Mouse (Mus musculus) intestine, postnatal 0 days (tissue): ENCODE data around the gene Eps15. TPM values are rescaled to one million over a fixed set of nuclear protein-coding genes. Genes with fewer than 3 reads are reported as not detected.

Source experiments
- ATAC-seq: fragments of 200-750 bp; cut with Nextera tagmentation; 2 replicates; pipeline ENCODE4 v1.8.0; 2017; ENCODE audit warnings: mild to moderate bottlenecking, moderate TSS enrichment, moderate library complexity
- H3K27ac ChIP-seq: fragments of 300-500 bp; sonication (generic); 2 replicates; pipeline ENCODE4 v1.5.1; 2014; ENCODE audit warnings: mild to moderate bottlenecking, low read depth, low read length, moderate library complexity
- H3K27me3 ChIP-seq: fragments of 300-500 bp; sonication (generic); replicated peaks from 2 replicates; pipeline ENCODE4 v1.6.1; 2014; ENCODE audit warnings: low read length, mixed read lengths; ENCODE audit not compliant: control insufficient read depth, insufficient read depth
- H3K36me3 ChIP-seq: fragments of 300-500 bp; sonication (generic); 2 replicates; pipeline ENCODE4 v1.6.1; 2014; ENCODE audit warnings: mild to moderate bottlenecking, moderate library complexity; ENCODE audit not compliant: control insufficient read depth, insufficient read depth
- H3K4me1 ChIP-seq: fragments of 300-500 bp; sonication (generic); replicated peaks from 2 replicates; pipeline ENCODE4 v1.6.1; 2014; ENCODE audit warnings: antibody characterized with exemption, low read length, mixed read lengths; ENCODE audit not compliant: control insufficient read depth, insufficient read depth
- H3K4me2 ChIP-seq: fragments of 300-500 bp; sonication (generic); replicated peaks from 2 replicates; pipeline ENCODE4 v1.6.1; 2014; ENCODE audit warnings: low read depth, mild to moderate bottlenecking, moderate library complexity
- H3K4me3 ChIP-seq: fragments of 300-500 bp; sonication (generic); 2 replicates; pipeline ENCODE4 v1.5.1; 2014; ENCODE audit warnings: low read depth, low read length
- H3K9ac ChIP-seq: fragments of 300-500 bp; sonication (generic); 2 replicates; pipeline ENCODE4 v1.6.1; 2014; ENCODE audit warnings: mild to moderate bottlenecking, low read depth, low read length
- H3K9me3 ChIP-seq: fragments of 300-500 bp; sonication (generic); 2 replicates; pipeline ENCODE4 v1.6.1; 2016; ENCODE audit warnings: mixed run types; ENCODE audit not compliant: control insufficient read depth
- CTCF ChIP-seq: sonication (generic); IDR thresholded peaks from 2 replicates; pipeline ENCODE4 v1.5.1; 2016; ENCODE audit warnings: low read depth, mild to moderate bottlenecking, control low read depth, antibody characterized with exemption, moderate library complexity
- WGBS: fragments of 180-500 bp; shearing (Covaris S2); extraction: QIAGEN DNeasy Blood & Tissue Kit; methylation state at CpG from one replicate; pipeline ENCODE4 v1.1.7; 2014; 5-methylcytosine and 5-hydroxymethylcytosine counted together
- polyA plus RNA-seq: library from polyadenylated mRNA; unstranded; fragments of >200 nt; fragmentation: Nextera tagmentation; extraction: Ambion mirVana; gene quantifications from 2 replicates; pipeline ENCODE4 v1.2.1, GENCODE M21; 2015

The Eps15 gene
- polyA plus RNA-seq, 1 experiment from 2014 or later, result 18.3 TPM

DNA sequence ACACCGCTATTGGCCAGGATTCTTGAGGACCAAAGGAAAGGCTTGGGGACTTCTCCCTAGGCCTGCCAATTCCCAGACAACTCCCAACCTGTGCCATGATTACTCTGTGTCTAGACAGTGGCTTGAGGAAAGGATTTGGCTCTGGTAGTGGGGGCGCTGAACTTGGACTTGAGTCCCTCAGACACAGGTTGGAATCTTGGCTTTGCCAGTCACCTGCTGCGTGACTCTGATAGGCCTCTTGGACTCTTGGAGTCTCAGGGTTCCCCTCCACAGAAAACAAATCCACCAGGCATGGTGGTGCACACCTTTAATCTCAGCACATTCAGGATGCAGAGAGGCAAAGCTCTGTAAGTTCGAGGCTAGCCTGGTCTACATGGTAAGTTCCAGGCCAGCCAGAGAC is 139.5 kb downstream of the Eps15 start:
- Histone ChIP-seq H3K36me3 (no peaks in the 10 kb centered on the region), H3K4me2 (no peak overlapping the region), H3K27ac (no peak overlapping the region; the same call in 1 of the 2 replicates), H3K27me3 (no peaks in the 10 kb centered on the region), H3K4me1 (no peaks in the 10 kb centered on the region), H3K9me3 (no peaks in the 10 kb centered on the region), H3K4me3 (no peak overlapping the region), H3K9ac (no peak overlapping the region)
- ATAC-seq, result peak; percentile 36; the same call in 1 of the 2 replicates
- 85% methylated on average over 4 of the region's 4 CpGs for WGBS
- no peak for TF ChIP-seq CTCF

DNA sequence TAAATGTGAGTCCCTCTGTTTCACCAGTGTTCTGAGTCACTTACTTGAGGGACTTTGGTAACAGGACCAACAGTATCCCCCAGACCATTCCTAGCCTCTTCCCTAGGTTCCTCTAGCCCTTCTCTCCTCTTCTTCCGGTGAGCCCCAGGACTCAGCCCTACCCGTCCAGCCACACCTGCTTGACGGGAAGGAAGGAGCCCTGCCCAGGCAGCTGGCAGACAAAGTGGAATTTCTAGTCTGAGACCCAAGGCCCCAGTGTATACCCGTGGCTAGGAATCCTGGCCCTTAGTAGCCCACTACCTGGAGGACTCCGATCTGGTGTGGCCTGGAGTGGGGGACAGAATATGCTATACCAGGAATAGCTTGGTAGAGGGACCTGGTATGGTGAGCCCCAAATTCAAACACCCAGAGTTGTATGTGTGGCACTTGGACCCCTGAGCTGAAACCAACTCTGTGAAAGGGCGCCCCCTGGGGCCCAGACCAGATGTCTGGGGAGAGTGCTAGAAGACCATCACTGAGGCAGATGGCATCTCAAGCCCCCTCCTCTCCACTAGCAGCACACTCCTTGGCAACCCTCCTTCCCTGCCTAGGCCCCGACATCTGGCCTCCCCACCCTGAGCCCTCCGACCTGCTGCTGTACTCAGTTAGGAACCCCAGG is 140.2 kb downstream of the Eps15 start:
- H3K9me3 ChIP-seq, result no peaks in the 10 kb centered on the region
- H3K4me2 ChIP-seq, result no peak overlapping the region
- no peak overlapping the region for H3K4me3 ChIP-seq
- 57% methylated on average over 8 of the region's 8 CpGs for WGBS
- peak; percentile 57 for TF ChIP-seq CTCF
- ATAC-seq, result peak; percentile 54
- no peaks in the 10 kb centered on the region for H3K27me3 ChIP-seq
- H3K27ac ChIP-seq, result no peak overlapping the region
- no peaks in the 10 kb centered on the region for H3K36me3 ChIP-seq
- no peak overlapping the region for H3K9ac ChIP-seq
- no peaks in the 10 kb centered on the region for H3K4me1 ChIP-seq

DNA sequence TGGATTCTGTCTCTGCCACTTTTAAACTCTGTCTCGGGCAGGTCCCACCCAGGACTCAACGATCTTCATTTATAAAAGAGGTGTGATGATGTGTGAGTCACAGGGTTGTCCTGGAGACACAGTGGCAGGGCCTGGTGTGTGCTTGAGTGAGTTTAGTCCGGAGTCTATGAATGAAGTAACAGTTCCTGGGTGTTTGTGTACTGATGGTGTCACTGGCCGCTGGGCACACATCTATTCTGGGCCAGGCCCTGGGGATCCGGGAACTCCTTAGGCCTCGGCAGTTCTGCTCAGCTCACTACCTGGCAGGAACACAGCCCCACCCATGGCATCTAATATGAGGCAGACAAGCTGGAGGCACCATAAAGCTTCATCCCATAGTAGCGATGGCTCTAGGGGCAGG is 141.5 kb downstream of the Eps15 start:
- no peaks in the 10 kb centered on the region for H3K36me3 ChIP-seq
- 77% methylated on average over 7 of the region's 7 CpGs for WGBS
- H3K4me3 ChIP-seq, result no peak overlapping the region
- ATAC-seq, result peak; percentile 18; the same call in 1 of the 2 replicates
- no peak overlapping the region for H3K27ac ChIP-seq
- H3K9ac ChIP-seq, result no peak overlapping the region
- no peak overlapping the region for H3K4me2 ChIP-seq
- no peak for TF ChIP-seq CTCF
- H3K27me3 ChIP-seq, result no peaks in the 10 kb centered on the region
- H3K4me1 ChIP-seq, result no peaks in the 10 kb centered on the region
- H3K9me3 ChIP-seq, result no peaks in the 10 kb centered on the region

DNA sequence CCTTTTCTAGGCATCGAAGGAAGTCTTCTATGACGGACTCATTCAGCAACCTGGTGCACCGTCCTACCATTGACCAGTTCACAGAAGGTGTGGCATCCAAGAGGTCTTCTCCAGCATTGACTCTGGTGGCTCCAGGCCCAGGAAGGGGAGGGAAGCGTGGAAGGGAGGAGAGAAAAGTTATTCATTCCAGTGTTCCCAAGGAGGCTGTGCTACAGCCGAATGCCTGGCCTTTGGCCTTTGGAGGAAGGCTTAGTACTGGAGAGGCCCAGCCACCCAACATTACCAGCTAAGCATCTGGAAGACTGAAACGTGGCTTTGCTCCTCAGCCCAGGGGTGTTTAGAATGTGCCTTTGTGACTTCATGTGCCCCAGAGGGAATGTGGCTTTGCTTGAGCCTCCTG is 142.4 kb downstream of the Eps15 start:
- no peaks in the 10 kb centered on the region for H3K36me3 ChIP-seq
- H3K9ac ChIP-seq, result no peak overlapping the region
- no peaks in the 10 kb centered on the region for H3K9me3 ChIP-seq
- TF ChIP-seq CTCF, result no peak
- H3K27me3 ChIP-seq, result no peaks in the 10 kb centered on the region
- ATAC-seq, result no peak
- H3K4me3 ChIP-seq, result no peak overlapping the region
- WGBS, result 72% methylated on average over 6 of the region's 6 CpGs
- H3K4me2 ChIP-seq, result no peak overlapping the region
- no peaks in the 10 kb centered on the region for H3K4me1 ChIP-seq
- no peak overlapping the region for H3K27ac ChIP-seq

DNA sequence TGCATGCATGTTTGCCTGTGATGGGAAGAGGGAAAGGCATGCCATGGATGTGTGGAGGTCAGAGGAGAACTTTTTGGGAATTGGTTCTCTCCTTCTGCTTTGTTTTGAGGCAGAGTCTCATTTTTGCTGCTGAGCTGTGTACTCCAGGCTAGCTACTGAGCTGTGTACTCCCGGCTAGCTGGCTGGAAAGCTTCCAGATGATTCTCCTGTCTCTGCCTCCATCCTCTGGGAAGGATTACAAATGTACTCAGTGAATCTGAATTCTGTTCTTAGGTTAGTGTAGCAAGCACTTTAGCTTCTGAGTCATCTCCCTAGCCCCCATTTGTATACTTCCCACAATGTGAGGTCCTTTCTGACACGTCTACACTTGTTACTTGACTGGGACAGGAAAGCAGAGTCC is 143.4 kb downstream of the Eps15 start:
- Histone ChIP-seq H3K27me3 (no peaks in the 10 kb centered on the region), H3K4me1 (no peaks in the 10 kb centered on the region), H3K27ac (no peak overlapping the region), H3K4me2 (no peak overlapping the region), H3K9ac (no peak overlapping the region), H3K9me3 (no peaks in the 10 kb centered on the region), H3K4me3 (no peak overlapping the region), H3K36me3 (no peaks in the 10 kb centered on the region)
- 77% methylated on average over 2 of the region's 2 CpGs for WGBS
- TF ChIP-seq CTCF, result no peak
- no peak for ATAC-seq

DNA sequence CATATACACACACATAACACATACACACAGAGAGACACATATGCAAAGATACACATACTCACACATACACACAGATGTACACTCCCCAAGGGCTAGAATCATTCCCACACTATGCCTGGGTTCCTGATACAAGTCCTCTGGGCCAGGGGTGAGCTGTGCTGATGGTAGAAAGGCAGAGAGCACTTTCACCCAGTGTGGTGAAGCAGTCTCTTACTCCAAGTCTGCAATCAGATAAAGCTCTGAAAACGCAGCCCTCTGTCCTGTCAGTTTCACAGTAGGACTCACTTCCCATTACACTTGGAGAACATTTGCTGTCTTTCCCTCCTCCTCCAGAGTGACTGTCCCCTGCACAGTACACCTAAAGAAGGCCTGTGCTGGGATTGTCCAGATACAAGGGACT is 147.0 kb downstream of the Eps15 start:
- H3K4me2 ChIP-seq, result no peak overlapping the region
- no peaks in the 10 kb centered on the region for H3K4me1 ChIP-seq
- WGBS, result 55% methylated on average over 1 of the region's 1 CpGs
- no peak overlapping the region for H3K9ac ChIP-seq
- no peaks in the 10 kb centered on the region for H3K36me3 ChIP-seq
- no peaks in the 10 kb centered on the region for H3K27me3 ChIP-seq
- no peak overlapping the region for H3K27ac ChIP-seq
- no peak for ATAC-seq
- no peak overlapping the region for H3K4me3 ChIP-seq
- TF ChIP-seq CTCF, result no peak
- H3K9me3 ChIP-seq, result no peaks in the 10 kb centered on the region
